Mouse (Mus musculus) midbrain, embryonic 16.5 days (tissue): Measurements from ENCODE around the gene Tmem110. TPM values are rescaled to one million over a fixed set of nuclear protein-coding genes. Genes with fewer than 3 reads are reported as not detected.

ENCODE experiments used
- ATAC-seq: fragments of 200-750 bp; cut with Nextera tagmentation; 2 replicates; pipeline ENCODE4 v1.8.0; 2017; ENCODE audit warnings: moderate TSS enrichment
- H3K27ac ChIP-seq: fragments of 300-500 bp; sonication (generic); 2 replicates; pipeline ENCODE4 v1.5.1; 2014; ENCODE audit warnings: mild to moderate bottlenecking, low read length, mixed read lengths
- H3K27me3 ChIP-seq: fragments of 300-500 bp; sonication (generic); 2 replicates; pipeline ENCODE4 v1.6.1; 2014; ENCODE audit warnings: low read depth, low read length, mixed read lengths; ENCODE audit not compliant: control insufficient read depth, insufficient read depth
- H3K36me3 ChIP-seq: fragments of 300-500 bp; sonication (generic); 2 replicates; pipeline ENCODE4 v1.6.1; 2014; ENCODE audit warnings: mild to moderate bottlenecking, low read length, moderate library complexity, mixed read lengths; ENCODE audit not compliant: control insufficient read depth, insufficient read depth
- H3K4me1 ChIP-seq: fragments of 300-500 bp; sonication (generic); 2 replicates; pipeline ENCODE4 v1.6.1; 2014; ENCODE audit warnings: mild to moderate bottlenecking, low read length, mixed read lengths; ENCODE audit not compliant: control insufficient read depth, insufficient read depth
- H3K4me2 ChIP-seq: fragments of 300-500 bp; sonication (generic); 2 replicates; pipeline ENCODE4 v1.6.1; 2014; ENCODE audit warnings: mild to moderate bottlenecking, low read length, mixed read lengths
- H3K4me3 ChIP-seq: fragments of 300-500 bp; sonication (generic); 2 replicates; pipeline ENCODE4 v1.5.1; 2014; ENCODE audit warnings: low read depth, mild to moderate bottlenecking, low read length, moderate library complexity, mixed read lengths
- H3K9ac ChIP-seq: fragments of 300-500 bp; sonication (generic); 2 replicates; pipeline ENCODE4 v1.6.1; 2014; ENCODE audit warnings: low read depth, low read length, mixed read lengths
- H3K9me3 ChIP-seq: fragments of 300-500 bp; sonication (generic); replicated peaks from 2 replicates; pipeline ENCODE4 v1.6.1; 2014; ENCODE audit warnings: mild to moderate bottlenecking, low read length, mixed read lengths; ENCODE audit not compliant: control insufficient read depth, poor library complexity, severe bottlenecking
- WGBS: fragments of 180-500 bp; shearing (Covaris S2); extraction: QIAGEN DNeasy Blood & Tissue Kit; methylation state at CpG from one replicate; pipeline ENCODE4 v1.1.7; 2014; 5-methylcytosine and 5-hydroxymethylcytosine counted together
- polyA plus RNA-seq: library from polyadenylated mRNA; unstranded; fragments of >200 nt; fragmentation: Nextera tagmentation; extraction: Ambion mirVana; gene quantifications from 2 replicates; pipeline ENCODE4 v1.2.1, GENCODE M21; 2015

Tmem110 gene
- polyA plus RNA-seq, 1 experiment from 2014 or later: 22.3 TPM

DNA sequence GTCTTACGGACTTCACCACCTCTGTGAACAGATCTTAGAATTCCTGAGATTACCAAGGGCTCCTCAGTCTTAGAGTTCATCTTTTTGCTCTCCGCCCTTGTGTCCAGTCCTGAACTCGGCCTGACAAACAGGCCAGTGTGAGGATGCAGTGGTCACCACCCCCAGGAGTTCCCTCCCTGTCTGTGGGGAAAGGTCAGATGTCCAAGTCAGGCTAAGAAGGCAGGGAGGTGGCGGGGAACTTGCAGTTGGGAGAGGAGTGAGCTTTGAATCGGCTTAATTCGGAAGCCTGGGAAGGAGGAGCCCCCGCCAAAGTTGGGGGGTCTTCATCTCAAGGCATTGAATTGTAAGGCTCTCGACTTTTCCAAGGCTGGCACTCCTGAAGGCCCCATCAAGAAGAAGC, 54.9 kb downstream of the Tmem110 start:
- H3K4me2 ChIP-seq: no peak overlapping the region
- H3K4me3 ChIP-seq: no peak overlapping the region
- H3K9me3 ChIP-seq: no peaks in the 10 kb centered on the region
- H3K9ac ChIP-seq: no peak overlapping the region
- whole genome bisulfite sequencing: 77% methylated on average over 8 of the region's 8 CpGs
- H3K4me1 ChIP-seq: no peaks in the 10 kb centered on the region
- ATAC-seq: no peak
- H3K27me3 ChIP-seq: no peaks in the 10 kb centered on the region
- H3K36me3 ChIP-seq: 0 out of 2 replicates have a peak, but pooled peaks cover 2% of the 10 kb centered on the region
- H3K27ac ChIP-seq: no peak overlapping the region

DNA sequence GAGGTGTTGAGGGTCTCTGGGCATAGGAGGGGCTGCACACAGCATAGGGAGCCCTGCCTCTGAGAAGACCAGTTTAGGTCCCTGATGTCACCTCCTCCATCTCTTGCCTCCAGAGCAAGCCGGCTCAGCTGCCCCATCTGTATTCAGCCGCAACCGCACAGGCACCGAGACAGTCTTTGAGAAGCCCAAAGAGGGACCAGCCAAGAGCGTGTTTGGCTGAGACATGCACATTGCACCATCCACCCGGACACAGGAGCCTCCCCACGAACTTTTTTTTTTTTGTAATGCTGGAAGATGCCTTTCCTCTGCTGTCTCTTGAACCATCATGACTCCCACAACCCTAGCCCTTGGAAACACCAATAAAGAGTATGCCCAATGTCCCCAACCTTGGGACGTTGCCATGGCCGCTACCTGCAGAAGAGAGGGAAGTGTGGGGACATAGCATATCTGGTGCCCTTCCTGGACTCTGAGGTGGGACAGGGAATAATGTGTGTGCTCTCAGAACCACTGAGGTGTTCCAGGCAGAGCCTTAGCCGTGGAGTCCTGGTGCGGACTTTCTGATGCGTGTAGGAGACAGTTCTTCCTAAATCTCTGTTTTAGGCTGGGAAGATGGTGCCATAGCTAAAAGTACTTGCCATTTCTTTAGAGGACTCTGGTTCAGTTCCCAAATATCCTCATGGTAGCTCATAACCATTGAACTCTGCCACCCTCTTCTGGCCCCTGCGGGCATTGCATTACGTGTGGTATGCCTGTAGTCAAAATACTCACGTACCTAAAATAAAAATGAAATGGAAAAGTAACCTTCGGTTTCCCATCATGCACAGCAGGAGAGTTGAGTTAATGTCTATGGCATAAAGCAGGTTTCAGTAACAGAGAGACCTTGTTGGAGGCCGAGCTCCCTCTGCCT, 55.7 kb downstream of the Tmem110 start:
- Histone ChIP-seq H3K4me3 (no peak overlapping the region), H3K27ac (no peak overlapping the region), H3K9me3 (no peaks in the 10 kb centered on the region), H3K4me1 (no peaks in the 10 kb centered on the region), H3K27me3 (no peaks in the 10 kb centered on the region), H3K36me3 (no peaks in the 10 kb centered on the region), H3K4me2 (no peak overlapping the region), H3K9ac (no peak overlapping the region)
- 90% methylated on average over 17 of the region's 17 CpGs for WGBS
- ATAC-seq: no peak

DNA sequence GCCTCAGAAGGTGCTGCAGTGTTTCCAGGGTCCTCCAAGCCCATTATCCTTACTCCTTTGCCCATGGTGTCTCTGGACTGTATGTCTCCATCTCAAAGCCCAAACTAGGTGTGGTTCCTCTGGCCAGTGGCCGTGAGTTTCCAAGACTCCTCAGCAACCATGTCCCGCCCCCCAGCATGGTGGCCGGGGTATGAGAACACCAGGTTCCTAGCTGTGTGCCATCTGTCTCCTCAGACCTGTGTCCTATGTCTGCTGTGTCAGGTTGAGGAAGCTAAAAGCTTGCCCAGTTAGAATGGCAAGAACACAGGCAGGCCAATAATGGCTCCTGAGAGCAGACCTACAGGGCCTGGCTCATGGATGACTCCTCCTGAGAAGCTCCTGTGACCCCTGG, 56.3 kb downstream of the Tmem110 start:
- Histone ChIP-seq H3K4me2 (no peak overlapping the region), H3K4me1 (no peaks in the 10 kb centered on the region), H3K36me3 (no peaks in the 10 kb centered on the region), H3K27me3 (no peaks in the 10 kb centered on the region), H3K9me3 (no peaks in the 10 kb centered on the region), H3K27ac (no peak overlapping the region), H3K4me3 (no peak overlapping the region), H3K9ac (no peak overlapping the region)
- no peak for ATAC-seq
- WGBS: 90% methylated on average over 3 of the region's 3 CpGs

DNA sequence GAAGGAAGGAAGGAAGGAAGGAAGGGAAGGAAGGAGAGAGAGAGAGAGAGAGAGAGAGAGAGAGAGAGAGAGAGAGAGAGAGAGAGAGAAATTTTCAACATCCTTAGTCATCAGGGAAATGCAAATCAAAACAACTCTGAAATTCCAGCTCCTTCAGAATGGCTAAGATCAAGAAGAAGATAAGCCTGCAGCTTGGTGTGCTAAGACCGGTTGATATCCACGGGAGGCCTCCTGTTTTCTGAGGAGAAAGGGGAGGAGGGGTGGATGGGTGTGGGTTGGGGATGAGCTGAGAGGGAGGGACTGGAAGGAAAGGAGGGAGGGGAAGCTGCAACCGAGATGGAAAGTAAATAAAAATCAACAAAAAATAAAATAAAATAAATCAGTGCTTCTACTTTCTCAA, 59.9 kb downstream of the Tmem110 start:
- H3K27me3 ChIP-seq: no peaks in the 10 kb centered on the region
- ATAC-seq: no peak
- H3K36me3 ChIP-seq: no peaks in the 10 kb centered on the region
- no peaks in the 10 kb centered on the region for H3K4me1 ChIP-seq
- WGBS: 13% methylated on average over 3 of the region's 3 CpGs
- no peak overlapping the region for H3K9ac ChIP-seq
- H3K9me3 ChIP-seq: no peaks in the 10 kb centered on the region
- no peak overlapping the region for H3K4me2 ChIP-seq
- no peak overlapping the region for H3K4me3 ChIP-seq
- H3K27ac ChIP-seq: no peak overlapping the region

DNA sequence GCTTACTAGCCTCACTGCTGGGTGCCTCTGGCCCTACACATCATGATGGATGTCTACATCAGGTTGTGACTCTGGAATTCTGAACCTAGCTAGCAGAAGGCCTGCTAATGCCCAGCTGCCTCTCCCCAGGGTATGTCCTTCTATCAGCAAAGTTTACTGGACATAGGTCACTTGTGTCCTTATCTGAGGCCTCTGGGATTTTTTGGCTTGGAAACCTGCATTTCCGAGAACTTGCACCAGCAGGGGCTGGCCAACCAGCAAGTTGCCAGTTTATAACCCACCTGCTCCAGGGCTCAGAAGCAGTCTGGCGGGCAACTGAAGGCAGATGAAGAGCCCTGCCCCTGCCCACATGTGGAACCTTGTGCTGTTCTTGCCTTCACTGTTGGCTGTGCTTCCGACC, 60.8 kb downstream of the Tmem110 start, which contains the start of gene Itih4:
TSS of gene Itih4 (plus strand) at position 273 of the 400 bp plus-strand sequence.
- no peak for ATAC-seq
- Histone ChIP-seq H3K9me3 (no peaks in the 10 kb centered on the region), H3K9ac (no peak within 1 kb of the TSS), H3K27ac (no peak within 1 kb of the TSS), H3K4me2 (no peak within 1 kb of the TSS), H3K4me1 (no peaks in the 10 kb centered on the region), H3K27me3 (no peaks in the 10 kb centered on the region), H3K36me3 (no peaks in the 10 kb centered on the region), H3K4me3 (no peak within 1 kb of the TSS)
- 92% methylated on average over 3 of the region's 3 CpGs for WGBS

DNA sequence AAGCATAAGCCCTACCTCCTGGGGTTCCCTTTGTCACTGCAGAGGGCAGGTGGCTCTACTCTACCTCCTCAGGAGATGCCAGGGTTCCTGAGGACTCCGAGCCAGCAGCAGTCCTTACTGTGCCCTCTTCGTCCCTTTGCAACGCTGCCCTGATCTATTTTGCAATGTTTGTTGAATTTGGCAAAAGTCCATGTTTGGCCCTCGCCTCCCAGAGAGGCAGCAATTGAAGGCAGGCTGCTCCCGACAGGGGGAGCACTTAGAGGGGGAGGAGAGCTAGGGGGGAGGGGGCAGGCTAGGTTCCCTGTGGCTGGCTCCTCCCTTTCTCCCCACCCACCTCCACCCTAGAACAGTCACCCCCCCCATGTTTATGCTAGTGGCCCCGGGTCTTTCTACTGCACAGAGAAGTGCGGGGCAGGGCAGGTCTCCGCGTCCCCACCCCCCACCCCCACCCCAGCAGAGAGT, 62.9 kb downstream of the Tmem110 start:
- ATAC-seq: no peak
- H3K27ac ChIP-seq: no peak overlapping the region
- no peak overlapping the region for H3K4me3 ChIP-seq
- no peak overlapping the region for H3K9ac ChIP-seq
- H3K4me2 ChIP-seq: no peak overlapping the region
- 23% methylated on average over 9 of the region's 9 CpGs for WGBS
- H3K27me3 ChIP-seq: no peaks in the 10 kb centered on the region
- H3K9me3 ChIP-seq: no peaks in the 10 kb centered on the region
- H3K4me1 ChIP-seq: no peaks in the 10 kb centered on the region
- H3K36me3 ChIP-seq: no peaks in the 10 kb centered on the region

DNA sequence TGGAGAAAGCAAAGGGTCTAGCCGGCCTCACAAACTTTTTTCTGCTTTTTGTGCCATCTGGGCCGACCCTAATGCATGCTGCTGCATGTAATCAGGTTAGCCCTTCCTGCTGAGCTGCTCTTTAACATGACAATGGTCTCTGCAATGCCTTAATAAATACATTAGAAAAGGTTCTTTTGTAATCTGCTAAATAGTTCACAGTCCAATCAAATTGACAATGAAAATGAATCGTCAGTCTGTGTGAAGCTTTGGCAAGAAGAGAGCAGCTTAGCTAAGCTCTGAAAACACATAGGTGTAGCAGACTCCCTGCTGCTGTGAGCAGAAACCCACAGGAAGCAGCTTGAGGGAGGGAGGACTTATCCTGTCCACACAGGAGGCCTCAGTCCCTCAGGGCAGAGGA, 74.6 kb downstream of the Tmem110 start:
- Histone ChIP-seq H3K4me2 (no peak overlapping the region), H3K4me1 (no peaks in the 10 kb centered on the region), H3K9me3 (no peaks in the 10 kb centered on the region), H3K36me3 (no peaks in the 10 kb centered on the region), H3K27ac (no peak overlapping the region), H3K4me3 (no peak overlapping the region), H3K9ac (no peak overlapping the region), H3K27me3 (no peaks in the 10 kb centered on the region)
- 7% methylated on average over 3 of the region's 3 CpGs for WGBS
- ATAC-seq: no peak

DNA sequence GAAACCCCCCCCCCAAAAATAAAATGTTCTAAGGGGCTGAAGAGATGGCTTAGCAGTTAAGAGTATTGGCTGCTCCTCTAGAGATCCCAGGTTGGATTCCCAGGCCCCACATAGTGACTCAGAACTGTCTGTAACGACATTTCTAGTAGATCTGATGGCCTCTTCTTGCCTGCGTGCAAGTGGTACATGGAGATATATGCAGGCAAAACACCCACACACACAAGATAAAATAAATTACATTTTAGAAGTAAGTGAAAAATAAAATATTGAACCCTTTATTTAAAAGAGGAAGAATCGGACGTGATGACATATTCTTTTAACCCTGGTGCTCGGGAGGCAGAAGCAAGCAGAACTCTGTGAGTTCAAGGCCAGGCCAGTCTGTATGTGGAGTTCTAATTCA, 77.2 kb downstream of the Tmem110 start:
- Histone ChIP-seq H3K9ac (no peak overlapping the region), H3K4me1 (no peaks in the 10 kb centered on the region), H3K4me3 (no peak overlapping the region), H3K27ac (no peak overlapping the region), H3K36me3 (no peaks in the 10 kb centered on the region), H3K27me3 (no peaks in the 10 kb centered on the region), H3K9me3 (no peaks in the 10 kb centered on the region), H3K4me2 (no peak overlapping the region)
- ATAC-seq: no peak
- 90% methylated on average over 5 of the region's 5 CpGs for WGBS

DNA sequence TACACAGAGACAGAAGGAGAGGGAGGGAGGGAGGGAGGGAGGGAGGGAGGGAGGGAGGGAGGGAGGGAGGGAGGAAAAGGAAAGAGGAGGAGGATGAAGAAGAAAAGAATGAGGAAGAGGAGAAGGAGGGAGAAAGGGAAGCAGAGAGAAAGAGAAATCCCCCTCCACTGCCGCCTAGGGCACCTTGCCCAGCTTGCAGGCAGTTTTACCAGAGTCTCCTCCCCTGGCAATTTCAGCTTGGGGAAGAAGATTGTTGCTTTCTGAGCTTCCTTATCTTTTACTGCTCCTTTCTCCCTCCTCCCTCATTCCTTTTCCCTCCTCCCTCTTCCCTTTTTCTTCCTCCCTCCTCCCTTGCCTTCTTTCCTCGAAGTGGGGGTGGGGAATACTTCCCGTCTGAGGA, 77.6 kb downstream of the Tmem110 start:
- 62% methylated on average over 3 of the region's 3 CpGs for WGBS
- no peak overlapping the region for H3K4me3 ChIP-seq
- no peaks in the 10 kb centered on the region for H3K4me1 ChIP-seq
- no peak overlapping the region for H3K27ac ChIP-seq
- H3K27me3 ChIP-seq: no peaks in the 10 kb centered on the region
- no peak overlapping the region for H3K4me2 ChIP-seq
- H3K9me3 ChIP-seq: no peaks in the 10 kb centered on the region
- no peaks in the 10 kb centered on the region for H3K36me3 ChIP-seq
- no peak overlapping the region for H3K9ac ChIP-seq
- no peak for ATAC-seq
